Mouse (Mus musculus) liver, adult 2 months (tissue): ENCODE measurements around the gene Gm49322.

Source experiments
- CTCF ChIP-seq: fragments of 200-500 bp; IDR thresholded peaks from 2 replicates; pipeline ENCODE4 v1.5.1; 2011; ENCODE audit warnings: low read depth, low read length, control low read depth
- POLR2A ChIP-seq: fragments of 200-500 bp; IDR thresholded peaks from 2 replicates; pipeline ENCODE4 v1.6.1; 2011; ENCODE audit warnings: low read length, control low read depth; ENCODE audit not compliant: insufficient read depth; ENCODE audit errors: extremely low read depth

- TF ChIP-seq CTCF (no peak), POLR2A (no peak)
Observed at GRCm38 (mm10) chr10:80653156-80653720, 47.4 kb downstream of the Gm49322 start.
